8 mouse cellular contexts compared by ENCODE assay signal in genomic region chr3:28107446-28108004, GRCm38 (mm10).
DNase-seq lines count a peak whose midpoint lies in the region; ATAC-seq and TF ChIP-seq lines count a peak whose summit lies in the region.
"Had no signal": no experiment of that assay in that cellular context is flagged by ENCODE, and none has a peak within 500 bp of the region (broad histone marks: within the 10 kb centered on the region; RNA-seq: fewer than 3 reads in every experiment).

No protein-coding gene starts in this region.

- peak; percentile 63 for TF ChIP-seq CTCF in E14TG2a.4 (conservative IDR thresholded peaks at IDR 0.05; ENCODE audit: low read length)

- no peak overlapping the region for H3K4me2 ChIP-seq in forebrain, embryonic 12.5 days
- H3K4me2 ChIP-seq in hindbrain, embryonic 13.5 days = no peak overlapping the region
- H3K4me2 ChIP-seq in midbrain, embryonic 12.5 days (replicated peaks) = no peak overlapping the region
- H3K4me2 ChIP-seq: limb, embryonic 12.5 days had no signal

- no peak overlapping the region for H3K9ac ChIP-seq in forebrain, embryonic 12.5 days
- no peak overlapping the region for H3K9ac ChIP-seq in hindbrain, embryonic 13.5 days
- no peak overlapping the region for H3K9ac ChIP-seq in midbrain, embryonic 12.5 days (replicated peaks)
- H3K9ac ChIP-seq: limb, embryonic 12.5 days had no signal

- no peak overlapping the region for H3K27ac ChIP-seq in forebrain, embryonic 12.5 days
- no peak overlapping the region for H3K27ac ChIP-seq in hindbrain, embryonic 13.5 days
- H3K27ac ChIP-seq in midbrain, embryonic 12.5 days (replicated peaks) = no peak overlapping the region
- H3K27ac ChIP-seq: limb, embryonic 12.5 days had no signal

- peak; percentile 56 for DNase-seq in MN1 (ENCODE audit: low spot score)
- DNase-seq in layer of hippocampus, postnatal 10 days (ENCODE audit: low spot score in 2 of 2) = peak; percentile 47 to 67
- DNase-seq in thymus, postnatal 4 days = peak; percentile 13

- 49% methylated on average over 6 of the region's 6 CpGs for WGBS in forebrain, embryonic 12.5 days
- 45% methylated on average over 6 of the region's 6 CpGs for WGBS in hindbrain, embryonic 13.5 days
- WGBS in midbrain, embryonic 12.5 days = 50% methylated on average over 6 of the region's 6 CpGs

- H3K27me3 ChIP-seq in E14TG2a.4 (ENCODE audit: insufficient read depth, low read length) = no peaks in the 10 kb centered on the region
- no peaks in the 10 kb centered on the region for H3K27me3 ChIP-seq in forebrain, embryonic 12.5 days
- no peaks in the 10 kb centered on the region for H3K27me3 ChIP-seq in hindbrain, embryonic 13.5 days
- no peaks in the 10 kb centered on the region for H3K27me3 ChIP-seq in midbrain, embryonic 12.5 days
- H3K27me3 ChIP-seq: limb, embryonic 12.5 days had no signal

- no peaks in the 10 kb centered on the region for H3K9me3 ChIP-seq in E14TG2a.4 (ENCODE audit: low read length)
- H3K9me3 ChIP-seq in forebrain, embryonic 12.5 days = no peaks in the 10 kb centered on the region
- H3K9me3 ChIP-seq in hindbrain, embryonic 13.5 days = no peaks in the 10 kb centered on the region
- H3K9me3 ChIP-seq in midbrain, embryonic 12.5 days = no peaks in the 10 kb centered on the region
- H3K9me3 ChIP-seq: limb, embryonic 12.5 days had no signal

- no peaks in the 10 kb centered on the region for H3K36me3 ChIP-seq in E14TG2a.4 (ENCODE audit: insufficient read depth, low read length)
- no peaks in the 10 kb centered on the region for H3K36me3 ChIP-seq in forebrain, embryonic 12.5 days (replicated peaks)
- no peaks in the 10 kb centered on the region for H3K36me3 ChIP-seq in hindbrain, embryonic 13.5 days
- no peaks in the 10 kb centered on the region for H3K36me3 ChIP-seq in midbrain, embryonic 12.5 days
- H3K36me3 ChIP-seq: limb, embryonic 12.5 days had no signal

- H3K4me3 ChIP-seq in E14TG2a.4 (replicated peaks; ENCODE audit: low read length) = no peak overlapping the region
- H3K4me3 ChIP-seq in forebrain, embryonic 12.5 days (replicated peaks) = no peak overlapping the region
- no peak overlapping the region for H3K4me3 ChIP-seq in hindbrain, embryonic 13.5 days
- H3K4me3 ChIP-seq in midbrain, embryonic 12.5 days = no peak overlapping the region
- H3K4me3 ChIP-seq: limb, embryonic 12.5 days had no signal

- peak; percentile 57; the same call in 1 of the 2 replicates for ATAC-seq in forebrain, embryonic 12.5 days (ENCODE audit: low FRiP score)
- ATAC-seq in hindbrain, embryonic 13.5 days (ENCODE audit: low FRiP score) = peak; percentile 83
- peak; percentile 58 for ATAC-seq in midbrain, embryonic 12.5 days (ENCODE audit: low FRiP score, low read depth)

- H3K4me1 ChIP-seq in E14TG2a.4 (replicated peaks; ENCODE audit: low read depth, low read length) = peaks cover 5% of the 10 kb centered on the region
- H3K4me1 ChIP-seq in forebrain, embryonic 12.5 days = no peaks in the 10 kb centered on the region
- H3K4me1 ChIP-seq in hindbrain, embryonic 13.5 days (replicated peaks) = 0 out of 2 replicates have a peak, but pooled peaks cover 4% of the 10 kb centered on the region
- H3K4me1 ChIP-seq in midbrain, embryonic 12.5 days = no peaks in the 10 kb centered on the region
- H3K4me1 ChIP-seq: limb, embryonic 12.5 days had no signal
